Mouse (Mus musculus): ENCODE measurements at regions not wholly inside any gene's neighbourhood (a gene's known extent, or its start where the extent isn't known, plus 50 kb on each side); places are given as distances from the start of the nearest gene placed in this dataset.

GRCm38 (mm10) chr1:76433481-76433941 is 887.4 kb downstream of the Slc4a3 start:
- TF ChIP-seq CTCF (IDR thresholded peaks at IDR 0.05; ENCODE audit: low read depth) (no peak), EP300 (IDR thresholded peaks at IDR 0.05; ENCODE audit: low read depth) (no peak)

Data from liver, postnatal 0 days (tissue).